Mouse (Mus musculus) small intestine, adult 2 months (tissue): ENCODE measurements around the gene Rcsd1.

Experiments
- CTCF ChIP-seq: fragments of 200-500 bp; IDR thresholded peaks from 2 replicates; pipeline ENCODE4 v1.5.1; 2012; ENCODE audit warnings: low read depth, mild to moderate bottlenecking, control low read depth, inconsistent platforms, low read length, moderate library complexity, mixed read lengths; ENCODE audit not compliant: insufficient replicate concordance, insufficient read length; ENCODE audit errors: extremely low read depth
- POLR2A ChIP-seq: fragments of 200-500 bp; IDR thresholded peaks from 2 replicates; pipeline ENCODE4 v1.6.1; 2012; ENCODE audit warnings: low read depth, mild to moderate bottlenecking, control low read depth, inconsistent platforms, low read length, moderate library complexity

DNA sequence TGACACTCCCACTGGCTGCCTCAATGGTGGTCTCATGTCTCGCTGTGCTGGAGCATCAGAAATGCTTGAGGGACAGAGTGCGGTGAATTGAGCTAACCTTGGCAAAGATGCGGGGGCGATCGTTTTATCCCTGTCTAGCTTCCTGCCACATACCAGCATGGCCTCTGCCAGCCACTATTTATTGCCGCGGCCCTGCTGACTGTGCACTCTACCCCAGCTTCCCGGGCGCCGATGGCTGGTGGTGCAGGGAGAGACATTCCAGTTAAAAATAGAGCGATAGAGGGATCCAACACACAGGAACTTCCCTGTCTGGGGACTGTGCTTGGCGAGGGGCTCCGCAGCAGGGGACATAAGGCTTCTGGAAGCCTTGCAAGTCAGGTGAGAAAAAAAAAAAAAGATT lies 42.2 kb downstream of the Rcsd1 start:
- no peak for TF ChIP-seq POLR2A
- no peak for TF ChIP-seq CTCF
